Mouse (Mus musculus) left cerebral cortex, postnatal 14 days (tissue): ENCODE data around the gene Vat1l. TPM values are rescaled to one million over a fixed set of nuclear protein-coding genes. Genes with fewer than 3 reads are reported as not detected.

Source experiments
- DNase-seq, 2 experiments: peaks; one replicate each; pipeline ENCODE4 v3.0.0; 2021 to 2022; ENCODE audit warnings: low spot score in 2 of 2, mixed read lengths in 1 of 2
- intact Hi-C: fragments of 180-260 bp; cut with DNase I; formaldehyde crosslinking; loops from one replicate; pipeline ENCODE4 v1.15.1; 2025
- long read RNA-seq, 2 experiments: library from polyadenylated mRNA; stranded (forward); transcript quantifications; one replicate each; pipeline ENCODE4 v2.0.0; 2021
- total RNA-seq, 2 experiments: library from RNA; stranded (reverse); gene quantifications; 2 replicates each; pipeline ENCODE4 v1.2.3; 2021

The Vat1l gene
- 10 to 100 TPM; 46.5 to 60.6 TPM for total RNA-seq
- long read RNA-seq, experiment 1, transcript Vat1l-201 (9 exons, 3,666 nt): major isoform, 6 of 9 reads
- long read RNA-seq, experiment 1, partial matches to known transcripts: 2 of 9 reads
- long read RNA-seq, experiment 1, other reads (novel, unspliced or antisense): 1 of 9 reads
- long read RNA-seq, experiment 2, transcript Vat1l-201 (9 exons, 3,666 nt): major isoform, 6 of 6 reads
- long read RNA-seq, experiment 2, partial matches to known transcripts: 0 of 6 reads
- long read RNA-seq, experiment 2, other reads (novel, unspliced or antisense): 0 of 6 reads

GRCm38 (mm10) chr8:114205221-114205901, at the start of gene Vat1l:
Gene Vat1l (plus strand): TSS chr8:114205612.
- DNase-seq: peak; percentile 37 to 45
- intact Hi-C loops: no loop called here

- no peak for DNase-seq
- intact Hi-C loops: no loop called here
These were observed 46.8 kb upstream of the Vat1l start for GRCm38 (mm10) chr8:114158586-114158985.

- DNase-seq: no peak
- intact Hi-C loops: no loop called here
These were observed 45.7 kb upstream of the Vat1l start for GRCm38 (mm10) chr8:114159666-114160065.

GRCm38 (mm10) chr8:114163871-114164270, 41.5 kb upstream of the Vat1l start:
- no peak for DNase-seq
- intact Hi-C loops: no loop called here

- DNase-seq: no peak
- intact Hi-C loops: no loop called here
These were observed 40.8 kb upstream of the Vat1l start for GRCm38 (mm10) chr8:114164444-114165096.

- intact Hi-C loops: no loop called here
- no peak for DNase-seq
These were observed 39.7 kb upstream of the Vat1l start for GRCm38 (mm10) chr8:114165741-114166140.

- no peak for DNase-seq
- intact Hi-C loops: no loop called here
These were observed 28.7 kb upstream of the Vat1l start for GRCm38 (mm10) chr8:114176721-114177120.

- intact Hi-C loops: no loop called here
- no peak for DNase-seq
These were observed 12.1 kb upstream of the Vat1l start for GRCm38 (mm10) chr8:114193334-114193733.

GRCm38 (mm10) chr8:114198990-114199389, 6.4 kb upstream of the Vat1l start:
- intact Hi-C loops: no loop called here
- no peak for DNase-seq

- peak in 1 of 2 experiments; percentile 9 for DNase-seq
- intact Hi-C loops: no loop called here
These were observed 1.1 kb downstream of the Vat1l start for GRCm38 (mm10) chr8:114206421-114206983.

- intact Hi-C loops: no loop called here
- no peak for DNase-seq
These were observed 1.6 kb downstream of the Vat1l start for GRCm38 (mm10) chr8:114207026-114207425.

GRCm38 (mm10) chr8:114220779-114221178, 15.4 kb downstream of the Vat1l start:
- no peak for DNase-seq
- intact Hi-C loops: no loop called here

GRCm38 (mm10) chr8:114222001-114222400, 16.6 kb downstream of the Vat1l start:
- no peak for DNase-seq
- intact Hi-C loops: no loop called here

- intact Hi-C loops: no loop called here
- no peak for DNase-seq
These were observed 18.6 kb downstream of the Vat1l start for GRCm38 (mm10) chr8:114224001-114224400.

- no peak for DNase-seq
- intact Hi-C loops: no loop called here
These were observed 46.1 kb downstream of the Vat1l start for GRCm38 (mm10) chr8:114251321-114252065.

GRCm38 (mm10) chr8:114258685-114259084, 53.3 kb downstream of the Vat1l start:
- intact Hi-C loops: no loop called here
- DNase-seq: no peak

GRCm38 (mm10) chr8:114259713-114260355, 54.4 kb downstream of the Vat1l start:
- DNase-seq: no peak
- intact Hi-C loops: no loop called here

GRCm38 (mm10) chr8:114262331-114262730, 56.9 kb downstream of the Vat1l start:
- intact Hi-C loops: no loop called here
- no peak for DNase-seq

- intact Hi-C loops: no loop called here
- peak in 1 of 2 experiments; percentile 11 for DNase-seq
These were observed 69.1 kb downstream of the Vat1l start for GRCm38 (mm10) chr8:114274558-114274957.
